Mouse (Mus musculus): ENCODE results near the gene 4833423E24Rik.

DNA sequence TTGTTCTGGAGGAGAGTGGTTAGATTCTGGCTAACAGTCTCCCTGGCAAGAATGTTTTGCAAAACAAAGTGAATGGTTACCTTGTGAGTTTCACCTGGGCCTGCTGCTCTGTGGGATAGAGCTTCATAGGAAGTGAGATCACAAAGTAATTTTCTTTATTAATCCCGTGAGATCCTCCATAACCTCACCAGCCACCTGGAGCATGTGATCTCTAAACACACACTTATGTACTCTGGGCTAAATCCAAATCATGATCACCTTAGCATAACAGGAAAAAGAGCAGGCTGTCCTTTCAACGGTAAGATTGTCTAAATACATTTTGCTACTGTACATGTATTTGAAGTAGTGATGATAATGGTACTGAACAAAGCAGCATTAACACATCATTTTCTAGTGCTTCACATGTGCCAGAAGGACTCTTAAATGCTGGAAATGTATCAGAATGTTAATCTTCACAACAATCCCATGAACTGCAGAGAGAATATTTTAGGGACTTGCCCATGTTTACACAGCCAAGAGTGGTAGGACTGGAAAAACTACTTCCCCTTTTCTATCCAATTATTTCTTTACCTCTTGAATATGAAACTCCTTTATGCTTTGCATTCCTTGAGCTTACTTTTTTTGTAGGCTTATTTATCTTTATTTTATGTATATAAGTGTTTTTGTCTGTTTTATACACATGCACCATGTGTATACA lies 13.4 kb upstream of the 4833423E24Rik start:
- TF ChIP-seq CTCF (IDR thresholded peaks at IDR 0.05; ENCODE audit: low read depth) (no peak), EP300 (IDR thresholded peaks at IDR 0.05; ENCODE audit: low read depth) (no peak)
